Mouse (Mus musculus) adrenal gland, postnatal 14 days (tissue): Measurements from ENCODE around the gene Chrne. TPM values are rescaled to one million over a fixed set of nuclear protein-coding genes. Genes with fewer than 3 reads are reported as not detected.

ENCODE experiments used
- DNase-seq: peaks from one replicate; pipeline ENCODE4 v3.0.0; 2021; ENCODE audit warnings: mixed read lengths
- total RNA-seq: library from RNA; stranded (reverse); gene quantifications from 2 replicates; pipeline ENCODE4 v1.2.3, GENCODE M21; 2021

Chrne gene
- total RNA-seq, 1 experiment from 2014 or later, result not detected

- no peak for DNase-seq
Observed at GRCm38 (mm10) chr11:70626877-70627276, 7.9 kb upstream of the Chrne start.

DNA sequence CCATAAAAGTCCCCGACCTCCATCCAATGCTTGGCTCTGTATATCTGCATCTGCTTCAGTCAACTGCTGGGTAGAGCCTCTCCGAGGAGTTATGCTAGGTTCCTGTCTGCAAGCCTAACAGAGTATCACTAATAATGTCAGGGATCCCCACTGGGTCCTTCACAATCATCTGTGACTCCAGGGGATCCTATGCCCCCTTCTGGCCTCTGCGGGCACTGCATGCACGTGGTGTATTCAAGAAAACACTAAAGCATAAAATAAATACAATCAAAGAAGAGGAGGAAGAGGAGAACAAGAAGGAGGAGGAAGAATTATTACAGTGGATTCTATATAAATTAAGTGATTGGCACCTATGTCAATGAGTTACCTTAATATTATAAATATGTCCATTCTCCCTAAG lies 6.5 kb upstream of the Chrne start:
- peak; percentile 76 for DNase-seq

GRCm38 (mm10) chr11:70623053-70623742 lies 4.2 kb upstream of the Chrne start:
- DNase-seq, result peak; percentile 60

- no peak for DNase-seq
Observed at GRCm38 (mm10) chr11:70621972-70622814, 3.2 kb upstream of the Chrne start.

DNA sequence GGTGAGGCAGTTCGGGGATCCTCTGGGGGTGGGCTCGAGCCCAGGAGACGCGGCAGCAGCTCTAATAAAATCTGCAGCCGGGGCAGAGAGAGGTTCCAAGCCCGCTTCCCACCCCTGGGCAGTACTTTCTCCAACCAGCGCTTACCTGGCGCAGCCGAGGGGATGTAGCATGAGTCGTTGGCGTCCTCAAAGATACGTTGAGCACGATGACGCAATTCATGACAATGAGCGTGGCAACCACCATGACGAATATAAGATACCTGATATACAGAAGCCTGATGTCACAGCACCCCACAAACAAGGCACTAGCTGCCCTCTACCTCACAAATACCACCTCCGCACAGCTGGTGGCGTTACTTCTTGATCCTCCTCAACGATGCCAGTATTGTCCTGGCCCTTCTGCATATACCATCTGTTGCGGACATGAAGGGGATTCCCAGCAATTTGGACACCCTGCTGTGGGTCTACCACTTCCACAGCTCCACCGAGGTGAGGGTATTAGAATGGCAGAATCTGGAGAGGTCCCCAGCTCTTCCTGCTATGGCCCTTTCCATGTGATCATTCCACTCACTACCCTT lies 3.4 kb downstream of the Chrne start, which contains the start of gene 4930544D05Rik:
Gene 4930544D05Rik, plus strand, starts transcription at position 333 of the 578 bp plus-strand sequence.
- DNase-seq, result no peak

DNA sequence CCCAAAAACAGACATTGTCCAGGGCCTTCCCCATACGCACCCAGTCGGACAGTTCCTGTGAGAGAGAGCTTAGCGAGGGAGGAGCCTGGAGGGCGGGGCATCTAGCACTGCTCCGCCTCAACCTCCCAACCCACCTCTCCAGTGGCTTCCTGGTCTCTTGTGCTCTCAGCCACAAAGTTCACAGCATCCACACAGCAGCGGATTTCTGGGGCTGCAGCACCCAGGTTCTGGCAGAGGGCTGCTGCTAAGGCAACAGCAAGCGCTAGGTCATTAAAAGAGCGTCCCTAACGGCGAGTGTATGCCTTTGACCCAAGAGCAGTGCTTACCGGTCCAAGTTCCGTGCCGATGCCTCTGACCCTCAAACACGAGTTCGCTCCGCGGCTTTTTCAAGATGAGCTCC lies 3.9 kb downstream of the Chrne start:
- peak; percentile 85 for DNase-seq

DNA sequence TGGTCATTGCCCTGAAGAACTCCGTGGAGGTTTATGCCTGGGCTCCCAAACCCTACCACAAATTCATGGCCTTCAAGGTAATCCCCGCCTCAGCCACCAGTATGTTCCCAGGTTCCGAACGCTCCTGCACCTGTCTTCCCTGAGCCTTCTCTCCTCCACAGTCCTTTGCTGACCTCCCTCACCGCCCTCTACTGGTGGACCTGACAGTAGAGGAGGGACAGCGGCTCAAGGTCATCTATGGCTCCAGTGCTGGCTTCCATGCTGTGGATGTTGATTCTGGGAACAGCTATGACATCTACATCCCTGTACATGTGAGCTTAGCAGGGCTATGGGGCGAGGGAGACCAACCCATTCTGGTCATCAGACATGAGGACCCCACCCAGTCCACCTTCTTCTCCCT lies 6.5 kb downstream of the Chrne start:
- DNase-seq, result peak; percentile 54

- DNase-seq, result no peak
Observed at GRCm38 (mm10) chr11:70610752-70611151, 8.3 kb downstream of the Chrne start.

GRCm38 (mm10) chr11:70608381-70609066 lies 10.5 kb downstream of the Chrne start:
- peak; percentile 65 for DNase-seq

- DNase-seq, result no peak
Observed at GRCm38 (mm10) chr11:70607611-70608010, 11.4 kb downstream of the Chrne start.

DNA sequence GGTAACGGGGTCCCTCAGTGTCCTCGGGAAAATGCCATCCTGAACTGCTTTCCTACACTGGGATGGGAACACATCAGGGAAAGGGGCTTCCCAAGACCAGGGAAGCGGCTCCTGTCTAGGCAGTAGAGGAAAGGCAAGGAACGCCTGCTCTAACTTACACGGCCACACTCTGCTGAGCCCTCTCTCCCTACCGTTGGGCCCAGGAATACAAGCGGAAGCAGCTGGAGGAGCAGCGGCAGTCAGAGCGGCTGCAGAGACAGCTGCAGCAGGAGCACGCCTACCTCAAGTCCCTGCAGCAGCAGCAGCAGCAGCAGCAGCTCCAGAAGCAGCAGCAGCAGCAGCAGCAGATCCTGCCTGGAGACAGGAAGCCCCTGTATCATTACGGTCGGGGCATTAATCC lies 12.3 kb downstream of the Chrne start:
- DNase-seq, result no peak

- DNase-seq, result peak; percentile 86
Observed at GRCm38 (mm10) chr11:70605024-70605566, 13.9 kb downstream of the Chrne start.

- DNase-seq, result no peak
Observed at GRCm38 (mm10) chr11:70598451-70598953, 20.5 kb downstream of the Chrne start.

GRCm38 (mm10) chr11:70597301-70597700 lies 21.7 kb downstream of the Chrne start:
- no peak for DNase-seq

GRCm38 (mm10) chr11:70596094-70596493 lies 22.9 kb downstream of the Chrne start:
- DNase-seq, result no peak

- DNase-seq, result no peak
Observed at GRCm38 (mm10) chr11:70595638-70596037, 23.4 kb downstream of the Chrne start.

DNA sequence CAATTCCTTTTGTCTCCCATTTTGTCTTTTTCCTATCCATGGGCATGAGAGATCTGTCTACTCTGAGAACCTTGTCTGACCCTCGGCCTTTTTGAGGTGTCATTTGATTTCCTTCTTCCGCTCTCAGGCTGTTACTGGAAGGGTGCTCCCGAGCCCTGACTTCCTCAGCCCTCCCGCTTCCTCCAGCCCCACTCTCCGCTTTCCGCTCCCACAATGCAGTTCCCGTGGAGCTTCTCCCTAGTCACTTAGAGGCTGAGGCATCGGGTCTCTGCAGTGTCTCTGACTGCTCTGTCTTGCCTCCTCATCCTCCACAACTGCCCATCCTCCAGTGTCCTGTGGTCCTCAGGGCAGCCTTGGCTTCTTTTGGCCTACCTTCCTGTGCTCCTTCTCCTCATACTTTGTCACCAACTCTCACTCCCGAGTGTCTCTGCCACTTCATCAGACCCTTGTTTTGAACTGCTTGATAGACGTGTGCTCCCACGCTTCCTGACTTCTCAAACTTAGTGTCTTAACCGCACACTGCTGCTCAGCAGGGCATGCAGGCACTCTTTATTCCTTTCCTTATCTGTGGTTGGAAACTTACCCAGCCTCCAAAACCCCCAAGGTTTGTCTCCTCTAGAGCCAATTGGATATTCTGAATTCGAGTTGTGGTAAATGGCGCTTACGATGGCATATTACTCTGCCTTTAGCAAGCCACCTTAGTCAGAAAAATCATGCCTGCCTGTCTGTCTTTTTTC lies 24.6 kb downstream of the Chrne start:
- DNase-seq, result peak; percentile 23

DNA sequence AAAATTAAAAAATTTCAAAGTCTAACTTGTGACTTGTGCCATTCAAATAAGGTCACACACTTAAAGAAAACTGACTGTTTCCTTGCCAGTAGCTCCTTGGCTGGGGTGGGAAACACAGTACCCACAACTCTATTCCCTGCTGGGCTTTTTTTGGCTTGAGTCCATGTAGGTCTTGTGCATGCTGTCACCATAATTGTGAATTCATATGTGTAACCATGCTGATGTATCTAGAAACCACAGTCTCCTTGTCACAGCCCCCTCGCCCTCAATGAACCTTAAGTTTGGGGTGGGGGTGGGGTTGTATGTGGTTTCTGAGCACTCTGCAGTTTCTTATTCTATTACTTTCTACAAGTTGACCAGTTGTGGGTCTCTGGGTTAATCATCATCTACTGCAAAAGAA lies 27.3 kb downstream of the Chrne start:
- DNase-seq, result no peak

- no peak for DNase-seq
Observed at GRCm38 (mm10) chr11:70586954-70587353, 32.1 kb downstream of the Chrne start.

DNA sequence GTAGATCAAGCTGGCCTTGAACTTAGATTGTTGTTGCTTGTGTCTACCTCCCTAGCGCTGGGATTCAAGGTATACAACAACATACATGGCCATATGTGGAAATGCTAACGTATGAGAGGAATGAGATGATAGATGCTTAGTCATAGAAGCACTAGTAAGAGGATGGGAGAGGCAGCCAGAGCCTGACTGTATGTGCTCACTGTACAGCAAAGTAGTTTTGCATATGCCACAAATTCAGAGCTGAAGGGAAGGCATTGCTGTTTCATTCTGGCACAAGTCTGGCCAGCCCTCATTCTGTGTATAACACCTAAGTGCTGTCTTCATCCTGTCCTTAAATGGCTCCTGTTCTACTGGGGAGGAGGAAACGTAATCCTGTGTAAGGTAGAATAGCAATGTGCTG lies 32.8 kb downstream of the Chrne start:
- DNase-seq, result no peak

DNA sequence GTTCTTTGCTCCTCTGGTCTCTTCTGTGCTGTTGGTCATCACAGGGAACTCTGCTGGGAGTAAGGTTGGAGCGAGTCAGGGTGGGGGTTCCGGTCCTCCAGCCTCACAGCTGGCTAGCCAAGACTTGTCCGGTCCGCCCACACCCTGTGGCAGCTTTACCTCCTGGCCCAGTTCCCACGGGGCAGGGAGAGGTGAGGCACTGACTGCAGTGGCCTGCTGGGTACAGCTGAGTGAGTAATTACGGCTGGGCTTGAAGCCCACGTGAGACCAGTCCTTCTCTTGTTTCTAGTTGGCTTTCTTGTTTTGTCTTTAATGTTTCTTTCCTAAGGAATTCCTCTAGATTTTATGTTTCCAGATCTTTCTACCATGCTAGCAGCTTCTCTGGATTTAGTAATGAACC lies 33.6 kb downstream of the Chrne start:
- peak; percentile 81 for DNase-seq
